Mouse (Mus musculus) heart, embryonic 15.5 days (tissue): ENCODE results near the gene BC052040. TPM values are rescaled to one million over a fixed set of nuclear protein-coding genes. Genes with fewer than 3 reads are reported as not detected.

ENCODE experiments used
- ATAC-seq: fragments of 200-750 bp; cut with Nextera tagmentation; replicated peaks from 2 replicates; pipeline ENCODE4 v1.8.0; 2017; ENCODE audit warnings: low read depth, moderate TSS enrichment; ENCODE audit not compliant: insufficient number of reproducible peaks, insufficient read depth, low FRiP score
- H3K27ac ChIP-seq: fragments of 300-500 bp; sonication (generic); 2 replicates; pipeline ENCODE4 v1.5.1; 2015; ENCODE audit warnings: mild to moderate bottlenecking, inconsistent platforms
- H3K27me3 ChIP-seq: fragments of 300-500 bp; sonication (generic); 2 replicates; pipeline ENCODE4 v1.6.1; 2015; ENCODE audit warnings: inconsistent platforms
- H3K36me3 ChIP-seq: fragments of 300-500 bp; sonication (generic); 2 replicates; pipeline ENCODE4 v1.6.1; 2015; ENCODE audit warnings: mild to moderate bottlenecking, inconsistent platforms
- H3K4me1 ChIP-seq: fragments of 300-500 bp; sonication (generic); replicated peaks from 2 replicates; pipeline ENCODE4 v1.6.1; 2015; ENCODE audit warnings: inconsistent platforms
- H3K4me2 ChIP-seq: fragments of 300-500 bp; sonication (generic); 2 replicates; pipeline ENCODE4 v1.6.1; 2015; ENCODE audit warnings: inconsistent platforms, mild to moderate bottlenecking, moderate library complexity
- H3K4me3 ChIP-seq: fragments of 300-500 bp; sonication (generic); 2 replicates; pipeline ENCODE4 v1.5.1; 2015; ENCODE audit warnings: mild to moderate bottlenecking, inconsistent platforms
- H3K9ac ChIP-seq: fragments of 300-500 bp; sonication (generic); 2 replicates; pipeline ENCODE4 v1.6.1; 2015; ENCODE audit warnings: mild to moderate bottlenecking, inconsistent platforms
- H3K9me3 ChIP-seq: fragments of 300-500 bp; sonication (generic); replicated peaks from 2 replicates; pipeline ENCODE4 v1.6.1; 2016; ENCODE audit warnings: inconsistent platforms
- WGBS: fragments of 180-500 bp; shearing (Covaris S2); methylation state at CpG from one replicate; pipeline ENCODE4 v1.1.7; 2015; ENCODE audit warnings: mixed read lengths; 5-methylcytosine and 5-hydroxymethylcytosine counted together
- polyA plus RNA-seq: library from polyadenylated mRNA; unstranded; fragments of >200 nt; fragmentation: Nextera tagmentation; extraction: Ambion mirVana; gene quantifications from 2 replicates; pipeline ENCODE4 v1.2.1, GENCODE M21; 2015

The BC052040 gene
- polyA plus RNA-seq, result 9.8 and 11.4 TPM in 2 replicates

DNA sequence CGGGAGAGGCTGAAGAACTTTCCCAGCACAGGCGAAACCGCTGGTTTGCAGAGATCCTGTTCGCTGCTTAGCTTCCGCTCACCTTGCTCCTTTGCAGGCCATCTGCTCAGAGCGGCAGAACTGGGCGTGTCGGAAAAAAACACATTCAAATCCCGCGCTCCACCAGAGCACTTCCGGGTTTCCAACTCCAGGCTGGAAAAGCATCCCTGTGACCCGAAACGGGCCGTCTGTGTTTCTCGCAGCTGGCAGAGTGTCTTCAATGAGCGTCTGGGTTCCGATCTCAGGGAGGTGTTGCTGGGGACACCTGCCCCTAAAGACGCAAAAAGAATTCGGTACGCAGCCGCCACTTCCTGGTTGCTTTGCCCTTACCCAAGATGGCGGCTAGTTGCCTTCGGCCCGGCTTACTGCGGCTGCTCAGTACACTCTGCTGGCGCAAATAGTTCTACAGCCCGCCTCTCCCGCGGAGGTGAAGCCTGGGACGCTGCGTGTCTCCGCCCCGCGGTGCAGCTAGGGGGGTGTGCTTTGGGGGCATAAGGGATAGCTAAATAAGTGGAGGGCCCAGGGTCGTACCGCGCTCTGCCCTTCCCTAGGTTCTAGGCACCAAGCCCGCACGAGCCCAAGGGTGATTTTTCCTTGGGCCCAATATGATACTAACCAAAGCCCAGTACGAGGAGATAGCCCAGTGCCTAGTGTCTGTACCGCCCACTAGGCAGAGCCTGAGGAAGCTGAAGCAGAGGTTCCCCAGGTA, at the start of gene BC052040:
BC052040 (plus strand) TSS at position 476 of the 748 bp plus-strand sequence.
- peak within 1 kb of the TSS; percentile 70 for H3K4me3 ChIP-seq
- H3K4me1 ChIP-seq, result peaks cover 15% of the 10 kb centered on the region
- no peaks in the 10 kb centered on the region for H3K36me3 ChIP-seq
- H3K9ac ChIP-seq, result peak within 1 kb of the TSS; percentile 67
- no peaks in the 10 kb centered on the region for H3K9me3 ChIP-seq
- peak within 1 kb of the TSS; percentile 68 for H3K4me2 ChIP-seq
- H3K27me3 ChIP-seq, result no peaks in the 10 kb centered on the region
- peak; percentile 95 for ATAC-seq
- WGBS, result under 1% methylated on average over 41 of the region's 41 CpGs
- H3K27ac ChIP-seq, result peak within 1 kb of the TSS; percentile 64

DNA sequence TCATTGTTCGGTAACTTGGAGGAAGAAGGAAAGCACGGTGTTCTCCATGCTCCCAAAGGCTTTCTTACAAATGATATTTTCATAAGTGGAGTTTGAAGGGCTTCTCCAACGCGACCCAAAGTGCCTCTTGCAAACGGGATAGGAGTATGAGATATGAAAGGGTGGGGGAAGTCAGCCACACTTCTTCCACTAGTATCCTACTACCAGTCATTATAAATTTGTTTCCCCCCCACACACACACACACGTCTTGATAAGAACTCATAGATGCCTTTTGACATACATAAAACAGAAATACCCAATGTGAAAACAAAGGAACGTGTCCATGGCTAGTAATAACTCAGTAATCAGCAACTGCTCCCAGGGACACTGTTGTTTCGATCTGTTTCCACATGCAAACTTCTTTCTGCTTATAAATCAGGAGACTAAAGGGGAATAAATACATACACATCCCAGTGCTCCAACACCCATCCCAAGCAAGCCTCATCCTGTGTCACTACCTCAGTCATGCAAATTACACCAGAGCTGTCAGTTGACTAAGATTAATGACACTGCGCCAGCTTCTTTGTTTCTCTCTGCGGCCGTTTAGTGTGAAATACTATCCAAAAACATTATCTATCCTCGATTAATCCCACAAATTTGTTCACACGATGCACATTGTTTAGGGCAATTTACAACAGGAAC, 43.4 kb upstream of the BC052040 start:
- no peak overlapping the region for H3K27ac ChIP-seq
- H3K27me3 ChIP-seq, result no peaks in the 10 kb centered on the region
- no peaks in the 10 kb centered on the region for H3K36me3 ChIP-seq
- no peak overlapping the region for H3K4me3 ChIP-seq
- no peak overlapping the region for H3K9ac ChIP-seq
- no peak overlapping the region for H3K4me2 ChIP-seq
- H3K9me3 ChIP-seq, result no peaks in the 10 kb centered on the region
- no peaks in the 10 kb centered on the region for H3K4me1 ChIP-seq
- WGBS, result 50% methylated on average over 13 of the region's 13 CpGs
- no peak for ATAC-seq

DNA sequence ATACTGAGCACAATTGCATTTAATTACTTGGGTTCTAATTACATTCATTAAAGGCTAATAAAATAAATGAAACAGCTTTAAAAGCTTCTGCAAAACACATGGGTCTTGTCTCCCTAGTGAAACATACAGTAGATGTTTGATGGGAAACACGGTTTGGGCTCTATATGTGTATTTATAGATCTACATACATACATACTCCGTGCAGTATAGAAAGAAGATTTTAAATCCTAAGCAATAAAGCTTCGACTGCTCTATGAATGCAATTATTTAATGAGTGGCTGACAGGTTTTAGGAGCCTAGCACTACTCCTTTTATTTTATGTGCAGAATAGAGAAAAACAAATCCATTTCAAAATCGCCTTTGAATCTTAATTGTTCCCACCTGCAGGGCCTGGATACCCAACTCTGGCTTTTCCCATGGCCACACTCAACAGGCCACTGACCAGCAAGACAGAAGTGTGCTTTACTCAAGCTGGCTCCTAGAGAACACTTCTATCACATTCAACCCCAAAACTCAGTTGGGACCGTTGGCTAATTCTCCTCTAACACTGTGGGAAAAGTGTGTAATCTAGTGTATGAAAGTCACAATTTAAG, 42.7 kb upstream of the BC052040 start:
- Histone ChIP-seq H3K9ac (no peak overlapping the region), H3K4me2 (no peak overlapping the region), H3K4me1 (no peaks in the 10 kb centered on the region), H3K36me3 (no peaks in the 10 kb centered on the region), H3K27me3 (no peaks in the 10 kb centered on the region), H3K4me3 (no peak overlapping the region), H3K27ac (no peak overlapping the region), H3K9me3 (no peaks in the 10 kb centered on the region)
- WGBS, result 72% methylated on average over 5 of the region's 5 CpGs
- ATAC-seq, result no peak

DNA sequence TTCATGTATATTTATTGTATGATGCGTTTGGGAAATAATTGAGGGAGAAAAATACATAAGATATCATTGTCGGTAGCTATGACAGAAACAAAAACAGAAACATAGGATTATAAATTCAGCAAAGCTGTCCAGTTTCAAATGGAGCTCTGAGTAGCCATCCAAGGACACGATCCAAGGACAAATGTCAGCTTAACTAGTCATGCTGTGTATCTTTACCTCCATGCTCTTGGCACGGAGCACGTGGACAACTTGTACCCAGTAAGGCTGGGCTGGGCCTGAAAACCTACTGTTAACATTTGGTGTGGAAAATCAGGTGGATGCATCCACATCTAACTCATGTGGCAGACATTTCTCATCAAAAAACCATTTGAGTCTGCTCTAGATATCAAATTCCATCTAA, 41.8 kb upstream of the BC052040 start:
- no peak overlapping the region for H3K27ac ChIP-seq
- no peak overlapping the region for H3K4me3 ChIP-seq
- H3K4me2 ChIP-seq, result no peak overlapping the region
- H3K36me3 ChIP-seq, result no peaks in the 10 kb centered on the region
- no peaks in the 10 kb centered on the region for H3K4me1 ChIP-seq
- ATAC-seq, result no peak
- no peaks in the 10 kb centered on the region for H3K9me3 ChIP-seq
- H3K9ac ChIP-seq, result no peak overlapping the region
- no peaks in the 10 kb centered on the region for H3K27me3 ChIP-seq
- 83% methylated on average over 5 of the region's 5 CpGs for WGBS

DNA sequence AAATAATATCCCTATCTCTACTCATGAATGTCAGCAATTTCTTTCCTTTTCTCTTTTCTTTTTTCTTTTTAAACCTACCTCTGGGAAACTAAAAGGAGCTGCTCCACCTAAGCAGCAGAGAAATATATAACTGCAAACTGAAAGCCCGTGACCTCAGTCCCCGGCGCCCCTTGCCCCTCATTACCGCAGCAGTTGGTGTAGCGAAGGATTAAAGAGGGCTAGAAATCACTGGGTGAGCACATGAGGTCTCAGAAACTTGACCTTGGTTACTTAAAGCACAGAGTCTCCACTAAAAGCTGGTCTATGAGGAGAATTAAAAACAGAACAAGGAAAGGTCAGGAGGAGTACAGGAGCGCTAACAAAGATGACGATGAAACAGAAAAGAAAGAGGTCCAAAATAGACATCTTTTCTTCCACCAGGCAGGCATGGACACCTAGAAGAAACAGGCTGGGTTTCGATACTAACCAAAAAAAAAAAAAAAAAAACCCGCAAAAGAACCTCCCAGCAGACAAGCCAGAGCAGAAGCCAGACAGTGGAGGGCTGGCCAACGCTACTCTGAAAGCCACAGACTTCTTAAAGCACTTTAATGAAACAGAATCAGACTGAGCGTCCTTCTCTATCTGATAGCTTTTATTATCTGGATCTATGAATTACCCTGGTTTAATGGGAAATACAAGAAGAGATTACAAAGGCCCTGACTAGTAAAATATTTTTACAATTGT, 39.0 kb upstream of the BC052040 start:
- ATAC-seq, result no peak
- no peaks in the 10 kb centered on the region for H3K36me3 ChIP-seq
- no peak overlapping the region for H3K9ac ChIP-seq
- H3K4me1 ChIP-seq, result no peaks in the 10 kb centered on the region
- H3K4me2 ChIP-seq, result no peak overlapping the region
- H3K4me3 ChIP-seq, result no peak overlapping the region
- WGBS, result 77% methylated on average over 11 of the region's 11 CpGs
- no peaks in the 10 kb centered on the region for H3K27me3 ChIP-seq
- H3K9me3 ChIP-seq, result no peaks in the 10 kb centered on the region
- no peak overlapping the region for H3K27ac ChIP-seq

DNA sequence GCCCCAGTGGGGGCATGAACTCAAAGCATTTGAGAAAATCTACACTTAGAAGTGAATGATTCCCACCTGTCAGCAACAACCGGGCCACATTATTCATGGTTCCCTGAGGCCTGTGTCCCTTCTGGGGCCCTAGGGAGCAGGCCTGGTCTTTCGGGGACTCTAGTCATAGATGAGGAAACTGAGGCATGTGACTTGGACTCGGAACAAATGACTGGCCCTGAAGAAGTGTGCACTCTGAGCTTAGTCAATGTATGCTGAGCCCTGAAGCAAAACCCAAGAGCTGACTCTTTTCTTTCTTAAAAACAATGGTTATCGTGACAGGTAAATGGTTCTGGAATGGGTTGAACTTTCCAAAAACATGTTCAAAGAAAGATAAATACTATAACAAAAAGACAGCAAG, 38.3 kb upstream of the BC052040 start:
- ATAC-seq, result no peak
- WGBS, result 84% methylated on average over 4 of the region's 4 CpGs
- H3K4me3 ChIP-seq, result no peak overlapping the region

DNA sequence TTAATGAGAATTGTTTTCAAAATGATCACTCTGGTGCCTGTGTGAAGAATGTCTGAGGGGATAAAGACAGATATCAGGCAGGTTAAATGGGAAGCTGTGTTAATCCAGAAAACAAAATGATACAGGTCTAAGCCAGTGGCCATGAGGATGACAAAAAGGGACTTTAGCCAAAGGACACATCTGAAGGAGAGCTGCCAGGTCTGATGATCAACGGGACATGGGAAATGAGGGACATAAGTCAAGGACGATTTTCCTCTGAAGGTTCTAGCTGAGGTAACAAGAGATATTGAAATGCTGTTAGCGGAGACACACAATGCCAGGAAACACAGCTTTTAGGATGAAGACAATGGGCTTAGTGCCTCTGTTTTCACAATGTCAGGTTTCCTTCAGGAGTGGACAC, 29.6 kb upstream of the BC052040 start:
- ATAC-seq, result no peak
- no peak overlapping the region for H3K4me2 ChIP-seq
- no peaks in the 10 kb centered on the region for H3K9me3 ChIP-seq
- H3K9ac ChIP-seq, result no peak overlapping the region
- no peak overlapping the region for H3K4me3 ChIP-seq
- no peaks in the 10 kb centered on the region for H3K36me3 ChIP-seq
- WGBS, result 66% methylated on average over 3 of the region's 3 CpGs
- no peaks in the 10 kb centered on the region for H3K27me3 ChIP-seq
- H3K27ac ChIP-seq, result no peak overlapping the region
- no peaks in the 10 kb centered on the region for H3K4me1 ChIP-seq

More for the DNA sequence above, 38.3 kb upstream of the BC052040 start:
- no peaks in the 10 kb centered on the region for H3K4me1 ChIP-seq
- H3K27me3 ChIP-seq, result no peaks in the 10 kb centered on the region
- H3K9me3 ChIP-seq, result no peaks in the 10 kb centered on the region
- no peak overlapping the region for H3K9ac ChIP-seq
- H3K4me2 ChIP-seq, result no peak overlapping the region
- H3K36me3 ChIP-seq, result no peaks in the 10 kb centered on the region
- no peak overlapping the region for H3K27ac ChIP-seq

DNA sequence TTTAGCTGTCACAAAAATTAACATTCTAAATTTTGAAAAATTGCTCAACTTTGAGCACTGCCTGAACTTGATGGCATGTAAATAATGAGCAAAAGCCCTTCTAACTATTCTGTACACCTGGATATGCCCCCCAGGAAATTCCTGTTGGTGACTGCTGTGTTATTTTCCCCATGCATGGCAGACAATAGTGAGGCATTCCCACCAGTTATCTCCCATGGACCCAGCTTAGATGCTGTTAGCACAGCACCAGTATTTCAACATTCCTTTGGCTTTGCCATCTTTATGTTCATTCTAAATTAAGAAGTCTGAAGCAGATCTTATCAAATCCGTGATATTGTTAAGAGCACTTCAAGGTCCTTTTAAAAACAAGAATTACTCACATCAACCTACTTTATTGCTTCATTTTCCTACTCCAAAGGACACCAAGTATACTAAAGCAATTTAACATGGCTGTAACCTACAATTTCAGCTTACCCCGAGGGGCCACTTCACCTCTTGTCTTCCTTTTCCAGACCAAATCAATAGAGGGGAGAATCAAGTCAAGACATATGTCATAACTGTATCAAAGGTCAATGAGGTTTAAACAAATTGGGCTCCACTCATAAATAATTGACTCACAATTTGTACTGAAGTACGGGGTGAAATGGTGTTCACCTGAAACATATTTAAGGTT, 19.2 kb upstream of the BC052040 start:
- Histone ChIP-seq H3K4me2 (no peak overlapping the region), H3K27me3 (no peaks in the 10 kb centered on the region), H3K9me3 (no peaks in the 10 kb centered on the region), H3K4me1 (no peaks in the 10 kb centered on the region), H3K27ac (no peak overlapping the region), H3K36me3 (no peaks in the 10 kb centered on the region), H3K4me3 (no peak overlapping the region), H3K9ac (no peak overlapping the region)
- WGBS, result 78% methylated on average over 3 of the region's 3 CpGs
- no peak for ATAC-seq

DNA sequence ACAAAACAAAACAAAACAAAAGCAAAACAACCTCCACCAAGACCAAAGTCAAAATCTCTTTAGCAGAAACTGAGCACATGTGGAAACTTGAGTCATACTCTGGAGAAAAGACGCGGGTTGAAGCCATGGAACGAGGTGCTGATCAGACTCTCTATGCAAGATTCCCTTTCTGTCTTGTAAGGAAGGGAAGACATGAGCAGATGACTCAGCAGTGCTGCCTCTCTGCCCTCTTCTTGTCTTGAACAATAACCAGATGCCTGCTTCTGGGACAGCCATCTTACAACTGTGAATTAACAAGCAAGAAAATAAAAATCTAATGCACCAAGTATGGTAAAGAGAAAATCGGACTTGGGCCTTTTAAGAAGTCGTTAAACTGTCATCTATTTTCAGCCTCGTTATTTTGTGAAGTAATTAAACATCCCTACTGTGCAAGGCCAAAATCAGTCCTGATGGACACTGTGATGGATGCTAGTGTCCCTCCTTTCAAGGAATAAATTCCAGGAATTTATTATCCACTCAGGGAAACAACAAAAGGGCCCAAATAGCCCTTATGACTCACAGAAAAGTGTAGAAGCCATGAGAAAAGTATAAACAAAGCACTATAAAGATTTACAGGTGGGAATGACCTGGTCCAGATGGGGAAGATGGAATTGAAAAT, 18.0 kb upstream of the BC052040 start:
- no peaks in the 10 kb centered on the region for H3K36me3 ChIP-seq
- H3K27me3 ChIP-seq, result no peaks in the 10 kb centered on the region
- no peak for ATAC-seq
- no peaks in the 10 kb centered on the region for H3K9me3 ChIP-seq
- no peak overlapping the region for H3K4me3 ChIP-seq
- H3K27ac ChIP-seq, result no peak overlapping the region
- H3K4me2 ChIP-seq, result no peak overlapping the region
- no peak overlapping the region for H3K9ac ChIP-seq
- 79% methylated on average over 6 of the region's 6 CpGs for WGBS
- no peaks in the 10 kb centered on the region for H3K4me1 ChIP-seq

DNA sequence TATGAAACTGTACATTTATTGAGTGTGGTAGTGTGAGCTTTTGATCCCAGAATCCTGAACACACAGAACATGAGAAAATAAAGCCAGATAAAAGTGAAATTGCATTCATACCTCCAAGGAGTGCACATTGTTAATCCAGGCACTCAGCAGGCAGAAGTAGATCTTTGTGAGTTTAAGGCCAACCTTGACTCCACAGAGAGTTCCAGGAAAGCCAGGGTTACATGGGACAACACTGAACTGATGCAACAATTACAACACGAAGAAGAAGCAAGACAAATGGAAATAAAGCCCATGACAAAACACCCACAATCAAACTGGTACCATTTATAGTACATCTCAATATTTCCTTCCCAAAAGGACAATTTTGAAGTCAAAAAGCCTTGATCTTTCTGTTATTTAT, 9.5 kb upstream of the BC052040 start:
- ATAC-seq, result no peak
- Histone ChIP-seq H3K4me1 (no peaks in the 10 kb centered on the region), H3K27ac (no peak overlapping the region), H3K4me2 (no peak overlapping the region), H3K27me3 (no peaks in the 10 kb centered on the region), H3K9me3 (no peaks in the 10 kb centered on the region), H3K4me3 (no peak overlapping the region), H3K36me3 (no peaks in the 10 kb centered on the region), H3K9ac (no peak overlapping the region)
- 81% methylated on average over 1 of the region's 1 CpGs for WGBS
